Mouse (Mus musculus) brain, embryonic 14.5 days (tissue): ENCODE results near the gene Tmem235.
"Not testable (repeated sequence)": the region's sequence is repeated elsewhere in the genome, so short reads cannot be mapped to it uniquely, and the experiment has no call there.

ENCODE experiments used
- CTCF ChIP-seq: fragments of 200-500 bp; IDR thresholded peaks from 2 replicates; pipeline ENCODE4 v1.5.1; 2012; ENCODE audit warnings: inconsistent platforms, mild to moderate bottlenecking, moderate library complexity, borderline replicate concordance; ENCODE audit not compliant: insufficient read depth, insufficient read length; ENCODE audit errors: extremely low read depth
- POLR2A ChIP-seq: fragments of 200-500 bp; IDR thresholded peaks from 2 replicates; pipeline ENCODE4 v1.6.1; 2012; ENCODE audit warnings: mild to moderate bottlenecking, inconsistent platforms, borderline replicate concordance; ENCODE audit not compliant: poor library complexity, insufficient read depth, insufficient read length, severe bottlenecking; ENCODE audit errors: extremely low read depth

DNA sequence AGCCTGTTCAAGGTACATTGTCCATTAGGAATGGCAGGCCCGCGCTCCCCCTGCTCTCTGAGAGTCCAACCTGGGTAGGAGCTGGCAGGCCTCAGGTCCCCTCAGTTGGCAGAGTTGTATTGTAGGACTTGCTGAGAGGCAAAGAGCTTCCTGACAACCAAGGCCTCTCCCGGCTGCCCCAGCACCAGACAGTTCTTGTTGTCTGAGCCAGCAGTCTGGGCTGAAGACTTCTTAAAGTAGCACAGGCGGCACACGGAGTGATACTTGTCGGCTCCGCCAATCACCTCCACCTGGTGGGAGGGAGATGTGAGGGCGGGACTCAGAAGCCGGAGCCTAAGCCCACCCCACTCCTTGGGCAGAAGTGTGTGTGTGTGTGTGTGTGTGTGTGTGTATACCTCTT, 44.7 kb upstream of the Tmem235 start:
- TF ChIP-seq CTCF, POLR2A: not testable (repeated sequence)
